Mouse (Mus musculus) granulocyte monocyte progenitor cell, adult 5-6 weeks (primary cell): ENCODE results near the gene Hsd11b1. TPM values are rescaled to one million over a fixed set of nuclear protein-coding genes. Genes with fewer than 3 reads are reported as not detected.

Source experiments
- total RNA-seq, 2 experiments: library from RNA; stranded (forward) in 1 of 2; stranded (reverse) in 1 of 2; fragments of 200-712, 200-1000 nt in 1 of 2; fragments of >200 nt in 1 of 2; fragmentation: Nextera tagmentation in 1 of 2; gene quantifications; 2 replicates each; pipeline ENCODE4 v1.2.3; 2014 to 2017

The Hsd11b1 gene
- total RNA-seq, 2 experiments from 2014 or later: 31.4 to 43.7 TPM

Other genes starting within 250 kb of the Hsd11b1 start
- not detected in 2 replicates for gene Syt14, start 228.3 kb downstream of the Hsd11b1 start, total RNA-seq (2014; fragmentation: Nextera tagmentation)
- 0.21 and 0.47 TPM in 2 replicates for gene Syt14, start 228.3 kb downstream of the Hsd11b1 start, total RNA-seq (2017)
- gene Diexf, start 133.8 kb downstream of the Hsd11b1 start, total RNA-seq (2014; fragmentation: Nextera tagmentation): 26.3 and 40.3 TPM in 2 replicates
- gene Diexf, start 133.8 kb downstream of the Hsd11b1 start, total RNA-seq (2017): 21.9 and 26.1 TPM in 2 replicates
- not detected in 2 replicates for gene Irf6, start 111.0 kb downstream of the Hsd11b1 start, total RNA-seq (2014; fragmentation: Nextera tagmentation)
- 0.22 TPM in 1 of 2 replicates, not detected in the other for gene Irf6, start 111.0 kb downstream of the Hsd11b1 start, total RNA-seq (2017)
- 6.2 and 6.7 TPM in 2 replicates for gene A130010J15Rik, start 96.0 kb downstream of the Hsd11b1 start, total RNA-seq (2014; fragmentation: Nextera tagmentation)
- gene A130010J15Rik, start 96.0 kb downstream of the Hsd11b1 start, total RNA-seq (2017): 7.0 and 13.9 TPM in 2 replicates
- 77.4 and 94.9 TPM in 2 replicates for gene Traf3ip3, start 62.4 kb downstream of the Hsd11b1 start, total RNA-seq (2014; fragmentation: Nextera tagmentation)
- 61.3 and 96.4 TPM in 2 replicates for gene Traf3ip3, start 62.4 kb downstream of the Hsd11b1 start, total RNA-seq (2017)
- 6.7 and 8.8 TPM in 2 replicates for gene Lamb3, start 56.4 kb downstream of the Hsd11b1 start, total RNA-seq (2014; fragmentation: Nextera tagmentation)
- 2.9 and 3.2 TPM in 2 replicates for gene Lamb3, start 56.4 kb downstream of the Hsd11b1 start, total RNA-seq (2017)
- 1.8 and 2.3 TPM in 2 replicates for gene G0s2, start 9.1 kb upstream of the Hsd11b1 start, total RNA-seq (2014; fragmentation: Nextera tagmentation)
- gene G0s2, start 9.1 kb upstream of the Hsd11b1 start, total RNA-seq (2017): 7.5 and 20.4 TPM in 2 replicates
- gene Camk1g, start 106.2 kb upstream of the Hsd11b1 start, total RNA-seq (2014; fragmentation: Nextera tagmentation): not detected in 2 replicates
- gene Camk1g, start 106.2 kb upstream of the Hsd11b1 start, total RNA-seq (2017): not detected in 2 replicates